Mouse (Mus musculus): ENCODE measurements at regions not wholly inside any gene's neighbourhood (a gene's known extent, or its start where the extent isn't known, plus 50 kb on each side); places are given as distances from the start of the nearest gene placed in this dataset.
"Not testable (repeated sequence)": the region's sequence is repeated elsewhere in the genome, so short reads cannot be mapped to it uniquely, and the experiment has no call there.

DNA sequence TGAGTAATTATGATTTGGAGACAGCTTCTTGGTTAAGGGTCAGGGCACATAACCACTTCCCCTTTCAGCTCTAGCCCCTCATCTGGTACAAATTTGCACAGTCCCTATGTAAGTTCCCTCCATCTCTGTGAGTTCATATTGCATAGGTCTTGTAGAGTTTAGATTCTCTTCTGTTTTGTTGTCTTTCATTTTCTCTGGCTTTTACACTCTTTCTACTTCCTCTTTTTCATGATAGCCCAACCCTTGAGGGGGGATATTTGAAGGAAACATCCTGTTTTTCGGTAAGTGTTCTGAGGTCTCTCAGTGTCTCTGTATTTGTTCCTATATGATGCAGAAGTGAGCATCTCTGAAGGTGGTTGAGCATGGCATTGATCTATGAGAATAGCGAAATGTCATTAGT is 515.7 kb upstream of the Stxbp6 start:
- DNase-seq = no peak

DNA sequence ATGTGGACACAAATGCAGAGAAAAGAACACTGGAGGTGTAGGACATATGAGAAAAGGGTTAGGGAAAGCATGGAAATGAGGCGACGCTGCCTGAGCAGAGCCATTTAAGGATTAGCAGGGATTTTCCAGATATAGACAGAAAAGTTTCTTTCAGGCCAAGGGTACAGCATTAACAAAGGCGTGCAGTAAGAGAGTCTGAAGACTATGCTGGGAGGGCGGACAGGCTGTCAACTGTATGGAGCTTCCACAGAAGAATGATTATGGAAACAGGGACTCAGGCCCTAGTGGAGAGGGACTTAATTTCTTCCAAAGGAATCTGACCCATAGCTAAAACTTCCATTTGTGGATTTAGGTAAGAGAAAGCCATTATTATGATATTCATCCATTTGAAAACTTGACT is 511.3 kb upstream of the Stxbp6 start:
- no peak for DNase-seq

DNA sequence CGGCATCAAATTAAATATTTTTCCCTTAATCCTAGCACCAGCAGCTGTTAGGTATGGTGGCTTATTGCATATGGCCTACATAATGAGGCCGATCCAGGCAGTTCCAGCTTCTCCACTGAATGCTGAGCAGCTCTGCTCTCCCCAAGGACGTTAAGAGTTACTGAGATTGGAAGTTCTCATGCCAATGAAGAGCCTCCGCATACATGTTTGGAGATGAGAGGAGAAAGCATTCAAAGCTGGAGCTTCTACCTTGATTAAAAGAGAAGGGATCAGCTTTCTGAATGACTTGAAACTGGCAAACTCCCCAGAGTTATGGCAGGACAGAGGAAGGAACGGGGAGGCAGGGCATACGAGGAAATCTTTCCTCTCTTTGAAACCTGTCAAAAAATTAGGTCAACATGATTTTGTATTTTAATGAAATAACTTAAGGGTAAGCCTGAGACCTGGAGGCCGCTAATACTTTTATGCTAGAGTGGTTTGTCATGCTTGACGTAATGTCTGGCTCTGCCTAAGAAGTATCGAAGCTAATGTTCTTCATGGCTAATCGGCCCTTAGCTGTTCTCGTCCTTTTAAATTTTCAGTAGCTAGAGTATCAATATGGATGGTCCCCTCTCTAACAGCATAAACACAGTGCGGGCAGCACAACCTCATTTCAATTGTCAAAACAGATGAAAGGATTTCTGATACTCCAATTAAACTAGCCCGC is 489.0 kb upstream of the Stxbp6 start:
- no peak for DNase-seq

DNA sequence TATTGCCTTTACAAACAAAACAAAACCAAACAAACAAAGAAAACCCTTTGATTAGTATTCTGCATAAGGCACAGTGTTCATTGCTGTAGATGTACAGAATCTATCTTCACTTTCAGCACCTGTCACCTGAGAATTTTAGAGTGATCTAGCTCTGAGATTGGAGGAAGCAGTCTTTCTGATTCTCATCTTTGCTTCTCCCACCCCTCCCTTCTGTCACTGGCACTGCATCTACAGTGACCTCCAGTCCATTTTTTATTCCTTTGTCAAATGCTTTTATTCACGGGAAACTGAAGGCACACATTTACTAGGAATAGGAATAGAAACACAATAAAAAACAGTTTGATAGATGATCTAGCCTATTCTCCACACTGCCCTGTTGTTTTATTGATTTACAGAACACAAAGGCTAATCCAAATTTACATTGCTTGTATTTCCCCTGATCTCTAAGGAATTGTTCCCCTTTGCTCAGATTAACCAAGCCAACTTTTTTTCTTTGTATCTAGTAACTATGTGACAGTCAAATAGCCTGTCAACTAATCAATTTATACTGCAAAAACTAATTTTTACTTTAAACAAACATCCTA is 488.2 kb upstream of the Stxbp6 start:
- no peak for DNase-seq

DNA sequence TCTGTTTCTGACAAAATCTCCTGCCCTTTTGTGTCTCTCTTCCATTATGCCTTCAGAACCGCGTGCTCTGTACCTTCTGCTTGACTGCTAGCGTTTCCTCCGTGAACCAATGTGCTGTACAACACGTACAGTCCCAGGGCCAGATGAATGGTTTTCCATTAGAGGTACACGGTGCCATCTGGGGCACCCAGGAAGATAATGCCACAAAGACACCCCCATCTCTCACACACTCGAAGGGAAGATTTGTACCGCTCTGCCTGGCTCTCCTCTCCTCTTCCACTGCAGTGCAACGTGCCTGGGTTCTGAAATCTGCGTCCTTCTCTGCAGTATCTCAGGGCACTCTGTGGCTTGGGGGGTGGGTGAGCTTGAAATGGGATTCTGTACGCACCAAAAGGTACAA is 487.4 kb upstream of the Stxbp6 start:
- no peak for DNase-seq

DNA sequence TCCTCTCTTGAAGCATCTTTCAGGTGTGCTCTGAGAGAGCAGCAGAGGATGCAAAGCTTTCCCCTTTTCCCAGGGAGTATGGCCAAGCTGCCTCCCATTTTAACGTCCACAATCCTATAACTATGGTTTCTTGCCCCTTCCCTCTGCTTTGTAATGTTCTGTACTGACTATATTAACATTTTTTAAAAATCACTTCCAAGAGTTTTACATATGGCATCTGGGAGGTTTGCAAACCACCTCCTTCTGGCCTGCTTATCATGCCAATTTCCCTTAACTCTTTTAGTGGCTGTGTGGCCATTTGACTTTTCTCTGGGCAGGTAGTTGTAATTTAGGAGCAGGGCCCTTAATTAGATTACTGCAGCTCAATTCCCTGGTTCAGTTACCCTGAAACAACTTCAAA is 486.9 kb upstream of the Stxbp6 start:
- no peak for DNase-seq

DNA sequence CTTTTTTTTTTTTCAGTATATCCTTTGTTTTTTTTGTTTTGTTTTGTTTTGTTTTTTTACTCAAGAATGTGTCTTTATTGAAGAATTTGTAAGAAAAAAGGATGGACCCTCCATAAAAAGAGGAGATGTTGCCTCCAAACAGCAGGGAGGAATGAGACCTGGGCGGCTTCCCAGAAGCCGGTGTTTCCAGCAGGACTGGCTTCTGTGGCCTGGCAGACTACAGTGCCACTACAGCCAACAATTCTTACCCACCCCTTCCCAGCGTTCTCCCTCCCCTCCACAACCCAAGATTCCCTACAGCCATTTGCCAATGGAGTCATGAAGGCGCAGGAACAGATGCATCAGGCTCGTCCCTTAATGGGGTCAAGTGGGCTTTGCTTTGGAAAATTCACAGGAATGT is 475.4 kb upstream of the Stxbp6 start:
- peak in 1 of 2 experiments; percentile 35 for DNase-seq

DNA sequence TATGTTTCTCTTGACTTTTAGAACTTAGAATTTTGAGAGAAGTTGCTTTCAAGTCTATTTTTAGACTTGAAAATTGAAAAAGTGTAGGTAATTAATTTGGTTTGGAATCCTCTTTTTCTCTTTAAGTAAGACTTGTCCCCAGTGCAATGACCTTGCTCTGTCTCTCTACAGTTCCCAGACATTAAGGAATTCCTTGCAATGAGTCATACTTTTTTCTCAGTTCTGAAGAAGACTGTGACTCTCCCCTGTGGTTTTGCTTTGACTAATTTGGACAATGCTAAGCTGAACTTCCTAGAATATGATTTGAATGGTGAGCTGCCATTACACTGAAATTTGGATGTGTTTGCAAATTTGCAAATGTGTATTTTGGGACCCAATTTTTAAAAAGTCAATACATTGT is 445.0 kb upstream of the Stxbp6 start:
- DNase-seq = no peak

DNA sequence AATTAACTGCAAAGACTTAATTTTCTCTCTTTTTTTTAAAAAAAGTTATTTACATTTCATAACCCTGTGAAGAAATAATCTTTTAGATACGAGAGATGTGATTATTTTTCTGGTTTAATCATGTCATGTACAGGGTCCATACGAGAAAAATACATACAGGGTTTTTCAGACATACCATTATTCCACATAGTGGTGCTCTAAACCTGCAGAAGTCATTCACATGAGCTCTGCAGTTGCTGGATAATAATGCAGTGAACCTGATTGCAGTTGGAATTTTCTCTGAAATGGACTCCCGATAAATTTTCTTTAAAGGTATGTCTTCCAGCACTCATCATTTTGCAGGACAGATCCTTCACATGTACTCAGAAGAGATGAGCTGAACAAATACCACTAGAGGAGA is 439.9 kb upstream of the Stxbp6 start:
- DNase-seq = no peak

DNA sequence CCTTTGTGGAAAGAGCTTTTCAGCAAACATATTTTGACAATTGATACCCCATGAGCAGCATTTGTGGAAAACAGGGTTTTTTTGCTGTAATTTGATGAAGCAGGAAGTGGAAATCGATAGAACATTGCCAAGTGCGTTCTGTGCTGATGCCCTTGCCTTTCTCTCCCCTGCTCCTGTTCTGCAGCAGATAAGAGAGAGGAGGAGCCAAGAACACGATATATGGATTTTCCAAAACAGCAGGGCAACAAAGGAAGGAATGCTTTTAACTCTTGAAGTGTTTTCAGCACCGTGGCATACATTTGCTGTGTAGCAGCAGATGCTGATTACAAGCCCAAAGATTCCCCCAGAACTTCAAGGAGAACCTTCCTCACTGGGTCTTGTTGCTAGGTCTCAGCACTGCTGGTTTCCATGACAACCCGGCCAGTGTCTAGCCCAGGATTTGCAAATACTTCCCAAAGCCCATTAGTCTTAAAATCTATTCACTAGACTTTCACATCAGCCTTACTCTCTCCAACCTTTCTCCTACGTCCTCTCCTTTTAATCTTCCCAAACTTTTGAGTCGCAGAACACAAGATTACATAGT is 433.0 kb upstream of the Stxbp6 start:
- DNase-seq = no peak

DNA sequence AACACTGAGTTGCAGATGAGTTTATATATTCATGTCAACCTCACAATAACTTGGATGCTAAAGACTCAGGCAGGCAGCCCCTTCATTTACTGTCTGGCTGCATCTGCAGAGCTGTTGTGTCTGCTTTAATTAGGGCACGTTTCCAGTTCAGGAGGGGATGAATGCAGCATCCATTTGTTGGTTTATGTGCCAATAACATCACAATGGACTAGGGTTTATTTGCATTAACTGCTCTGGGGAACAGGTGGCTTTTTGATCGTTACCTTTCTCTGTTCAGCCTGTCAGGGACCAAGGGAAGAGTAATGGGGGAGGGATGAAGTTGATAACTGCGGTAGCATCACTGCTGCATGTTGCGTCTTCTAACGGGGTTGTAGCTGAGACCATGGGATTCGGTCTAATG is 425.3 kb upstream of the Stxbp6 start:
- DNase-seq = no peak

DNA sequence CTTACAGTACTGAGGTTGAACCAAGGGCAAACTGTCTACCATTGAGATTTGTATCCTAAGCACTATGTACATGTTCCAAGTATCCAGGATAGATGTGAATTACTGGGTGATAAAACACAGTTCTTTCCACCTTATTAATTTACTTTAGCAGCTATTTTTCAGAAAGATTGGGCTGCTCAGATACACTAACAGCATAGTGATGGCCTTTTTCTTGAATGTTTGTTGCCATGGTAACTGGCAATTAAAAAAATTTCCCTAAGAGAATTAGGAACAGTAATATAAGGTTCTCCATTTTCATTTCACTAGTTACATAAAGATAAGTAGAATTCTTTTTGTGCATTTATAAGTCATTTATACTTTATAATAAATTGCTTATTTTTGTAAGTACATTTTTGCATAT is 423.7 kb upstream of the Stxbp6 start:
- no peak for DNase-seq

DNA sequence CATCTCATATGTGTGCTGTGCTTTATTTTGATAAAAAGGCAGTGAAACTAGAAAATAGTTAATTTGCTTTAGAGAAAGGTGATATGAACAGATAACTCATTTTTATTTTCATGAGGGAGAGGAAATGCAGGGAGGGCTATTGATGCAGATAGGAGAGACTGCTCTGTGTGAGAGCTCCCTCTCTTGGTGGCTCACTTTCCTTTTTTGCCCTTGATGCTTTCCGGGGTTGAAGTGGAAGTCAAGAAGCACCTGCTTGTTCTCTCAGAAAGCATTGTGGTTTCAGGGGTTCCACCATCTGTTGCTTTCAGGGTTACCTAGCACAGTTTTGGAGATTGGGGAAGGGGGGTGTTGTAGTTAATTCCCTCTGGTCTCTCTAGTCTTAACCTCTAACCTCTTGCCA is 414.5 kb upstream of the Stxbp6 start:
- DNase-seq = no peak

DNA sequence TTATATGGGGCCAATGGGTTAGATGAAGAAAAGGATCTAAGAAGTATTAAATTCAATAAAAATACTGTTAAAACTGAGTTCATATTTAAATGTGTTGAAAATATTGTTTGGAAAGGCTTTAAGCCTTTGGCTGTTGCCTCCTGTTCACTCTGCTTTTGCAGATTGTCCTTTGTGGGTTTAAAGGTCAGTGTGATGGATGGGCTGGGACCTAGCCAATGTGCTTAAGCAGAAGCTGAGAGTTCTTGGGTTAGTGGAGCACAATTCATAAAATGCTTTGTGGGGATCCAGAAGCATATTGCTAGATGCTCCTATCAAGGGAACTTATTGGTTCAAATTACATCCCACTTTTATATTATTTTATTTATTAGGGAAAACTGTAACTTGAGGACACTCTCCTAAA is 402.4 kb upstream of the Stxbp6 start:
- DNase-seq = no peak

DNA sequence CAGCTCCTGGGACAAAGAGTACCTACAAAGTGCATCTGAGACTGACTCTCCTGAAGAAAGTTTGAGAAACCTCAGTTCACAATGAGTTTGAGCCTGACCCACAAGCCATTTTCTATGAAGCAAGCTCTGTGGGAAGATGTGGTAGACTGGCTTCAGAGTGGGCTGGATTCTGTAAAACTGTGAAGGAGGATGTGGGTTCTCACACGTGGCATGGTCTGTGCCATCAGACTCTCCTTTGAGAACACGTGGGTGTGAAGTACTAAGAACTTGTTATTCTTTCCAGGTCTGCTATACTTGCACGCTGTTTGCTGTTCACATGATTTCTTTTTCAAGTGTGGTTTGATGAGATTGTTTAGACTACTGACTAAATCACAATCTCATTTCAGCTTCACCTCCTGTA is 393.6 kb upstream of the Stxbp6 start:
- DNase-seq = no peak

DNA sequence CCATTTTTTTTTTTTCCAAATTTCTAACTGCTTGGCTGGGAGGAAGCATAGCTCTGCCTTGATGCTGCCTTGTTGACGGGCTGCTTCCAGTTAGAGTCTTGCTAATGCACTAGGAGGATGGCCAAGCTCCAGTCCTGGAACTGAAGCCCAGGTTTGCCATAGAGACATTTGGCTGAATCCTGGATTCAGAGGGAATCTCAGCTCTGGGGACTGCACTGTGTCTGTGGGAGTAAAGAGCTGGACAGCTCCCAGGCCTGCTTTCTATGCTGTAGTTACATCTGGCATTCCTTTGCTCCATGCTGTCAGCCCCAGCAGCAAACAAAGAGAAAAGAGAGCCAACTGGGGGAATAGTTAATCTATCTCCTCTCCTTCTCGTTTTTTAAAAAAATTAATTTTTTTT is 392.5 kb upstream of the Stxbp6 start:
- peak; percentile 19 to 38 for DNase-seq

DNA sequence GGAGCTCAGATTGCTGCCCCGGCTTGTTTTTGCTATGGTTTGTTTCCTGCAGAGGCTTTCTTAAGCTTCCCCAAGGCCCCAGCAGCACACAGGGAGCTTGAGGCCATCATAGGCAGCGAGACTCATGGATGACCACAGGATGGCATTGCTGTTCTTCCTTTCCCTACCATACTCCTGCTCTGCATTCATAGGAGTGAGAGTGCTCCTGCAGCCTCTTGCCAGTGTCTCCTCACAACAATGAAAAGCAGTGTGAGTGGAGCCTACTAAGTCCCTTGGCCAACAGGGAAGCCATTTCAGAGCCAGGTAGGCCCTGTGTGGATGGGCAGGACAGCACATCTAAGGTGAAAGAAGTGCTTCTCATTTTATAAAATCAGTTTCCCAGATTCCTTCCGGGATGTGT is 391.6 kb upstream of the Stxbp6 start:
- DNase-seq = peak; percentile 17 to 39

DNA sequence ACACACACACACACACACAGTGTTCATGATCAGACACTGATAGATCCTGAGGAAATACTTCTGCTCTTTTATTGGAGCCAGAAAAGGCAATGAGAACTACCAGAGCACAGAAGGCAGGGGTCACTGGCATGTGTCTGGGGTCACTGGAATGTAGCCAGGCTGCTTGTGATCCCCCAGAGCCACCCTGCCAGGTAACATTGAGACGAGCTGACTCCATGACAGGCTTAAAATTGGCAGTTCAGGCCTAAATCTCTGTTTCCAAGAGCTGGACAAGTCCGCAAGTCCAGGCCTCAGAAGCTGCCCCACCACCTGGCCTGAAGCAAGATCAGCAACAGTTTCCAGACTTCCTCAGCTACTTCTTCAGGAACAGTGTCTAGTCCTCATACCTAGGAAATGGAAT is 390.4 kb upstream of the Stxbp6 start:
- DNase-seq = no peak

DNA sequence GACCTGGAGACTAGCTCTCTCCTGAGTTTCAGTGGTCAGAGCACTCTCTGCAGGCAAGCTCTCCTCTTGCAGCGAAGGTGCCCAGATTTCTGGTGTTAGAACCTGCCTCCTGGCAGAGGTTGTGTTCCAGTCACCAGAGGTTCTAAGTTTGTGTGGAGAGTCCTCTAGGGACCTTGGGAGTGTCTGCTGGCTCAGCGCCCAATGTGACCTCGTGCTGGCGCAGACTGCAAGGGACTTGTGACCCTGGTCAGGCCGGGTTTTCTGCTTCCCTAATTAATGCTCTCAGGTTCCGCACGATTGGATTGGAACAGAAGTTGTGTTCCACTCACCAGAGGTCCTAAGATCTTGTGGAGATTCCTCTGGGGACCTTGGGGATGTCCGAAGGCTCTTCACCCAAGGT is 384.2 kb upstream of the Stxbp6 start:
- DNase-seq = not testable (repeated sequence)

DNA sequence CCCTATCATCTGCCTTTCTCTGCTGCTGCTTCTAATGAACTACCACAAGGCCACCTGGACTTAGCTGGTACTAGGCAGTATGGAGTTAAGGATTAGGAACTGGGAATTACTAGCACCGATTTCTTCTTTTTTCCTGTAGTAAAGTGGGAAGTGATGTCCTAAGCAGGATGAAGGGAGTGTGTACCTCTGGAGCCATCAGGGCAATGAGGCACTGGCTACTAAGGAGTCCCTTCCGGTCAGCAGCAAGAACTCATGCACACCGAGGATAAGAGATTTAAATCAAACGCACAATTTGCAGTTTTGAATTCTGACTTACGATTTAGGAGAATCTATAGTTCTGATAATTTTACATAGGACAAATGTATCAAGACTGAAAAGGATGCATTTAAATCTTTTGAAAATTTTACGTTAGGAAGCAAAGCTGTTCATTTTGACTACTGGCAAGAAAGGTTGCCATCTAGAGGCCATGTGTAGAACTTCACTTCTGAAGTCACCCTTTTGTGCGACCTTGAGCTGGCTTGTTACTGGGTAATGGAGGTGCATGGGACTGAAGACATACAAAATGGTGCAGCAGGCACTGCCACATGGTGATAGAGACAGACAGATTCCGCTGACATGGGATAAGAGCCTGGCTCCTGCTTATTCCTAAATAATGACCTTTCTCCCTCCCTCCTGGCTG is 369.1 kb upstream of the Stxbp6 start:
- peak in 1 of 2 experiments; percentile 29 for DNase-seq

DNA sequence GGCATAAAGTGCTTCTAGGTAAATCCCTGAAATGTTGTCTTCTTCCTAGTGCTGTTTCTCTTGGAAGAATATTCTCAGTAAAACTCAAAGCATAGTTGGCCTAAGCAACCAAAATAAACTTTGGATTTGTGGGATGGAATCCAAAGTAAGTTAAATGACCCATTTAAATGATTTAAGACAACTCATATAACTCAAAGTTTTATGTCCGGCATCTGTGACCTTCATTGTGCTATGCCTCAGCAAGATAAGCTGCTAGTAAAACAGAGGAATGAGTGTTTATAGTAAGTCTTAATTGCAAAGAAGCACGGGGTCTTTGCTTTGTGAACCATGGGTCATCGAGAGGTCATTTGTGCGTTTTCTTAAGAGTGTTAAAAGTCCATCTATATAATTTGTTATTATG is 368.0 kb upstream of the Stxbp6 start:
- no peak for DNase-seq

DNA sequence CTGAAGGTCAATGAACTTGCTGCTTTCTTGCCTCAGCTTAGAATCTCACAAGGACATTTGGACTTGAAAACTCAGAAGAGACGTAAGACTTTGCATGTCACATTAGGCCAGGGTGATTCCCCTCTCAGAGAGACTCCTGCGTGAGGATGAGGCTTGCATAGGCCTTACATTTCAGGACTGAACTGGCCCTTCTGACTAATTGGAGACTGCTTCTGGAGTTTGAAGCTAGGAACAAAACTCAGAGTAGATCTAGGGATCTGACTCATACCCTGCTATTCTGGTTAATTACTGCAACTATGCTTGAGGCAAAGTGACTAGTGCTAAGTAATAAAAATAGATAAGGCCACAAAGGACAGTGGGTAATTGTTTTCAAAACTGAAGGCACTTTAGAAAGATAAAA is 365.2 kb upstream of the Stxbp6 start:
- DNase-seq = no peak

DNA sequence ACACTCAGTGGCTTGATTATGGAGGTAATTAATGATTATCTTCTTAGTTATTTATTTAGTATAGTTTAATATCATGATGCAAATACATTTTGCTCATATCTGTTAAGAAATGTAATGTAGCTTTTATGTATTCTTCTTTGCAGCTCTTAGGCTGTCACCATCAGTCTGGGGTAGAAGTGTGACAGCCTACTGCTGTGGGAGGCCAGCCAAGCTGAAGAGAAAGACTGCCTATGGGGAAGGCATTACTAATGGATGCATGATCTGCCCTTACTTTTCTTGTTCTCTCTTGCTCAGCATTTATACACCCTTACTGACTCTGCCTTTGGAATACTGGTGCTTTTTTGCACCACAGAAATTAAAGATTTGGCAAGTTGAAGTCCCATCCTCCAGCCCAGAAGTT is 362.8 kb upstream of the Stxbp6 start:
- no peak for DNase-seq

DNA sequence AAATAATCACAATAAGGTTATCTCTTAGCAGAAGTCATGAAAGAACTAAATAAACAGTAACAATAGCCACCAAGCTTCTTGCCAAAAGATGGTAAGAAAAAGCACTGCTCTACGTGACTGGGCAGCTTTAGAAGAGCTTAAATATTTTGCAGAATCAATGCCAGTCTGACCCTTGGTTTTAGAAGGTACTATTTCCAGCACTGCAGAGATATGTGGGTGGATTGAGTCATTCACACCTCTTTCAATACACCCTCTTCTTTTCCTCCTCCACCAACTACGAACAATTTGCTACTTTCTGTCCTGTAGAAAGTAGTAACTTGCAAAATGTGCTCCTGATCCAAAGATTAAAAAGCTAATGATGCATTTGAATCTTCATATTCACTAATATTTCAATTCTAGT is 324.9 kb upstream of the Stxbp6 start:
- no peak for DNase-seq
